Mouse (Mus musculus) urinary bladder, postnatal 4 days (tissue): ENCODE data around the gene Acly.

Source experiments
- DNase-seq, 2 experiments: peaks; one replicate each; pipeline ENCODE4 v3.0.0; 2021 to 2022; ENCODE audit warnings: low spot score in 2 of 2

The Acly gene

DNA sequence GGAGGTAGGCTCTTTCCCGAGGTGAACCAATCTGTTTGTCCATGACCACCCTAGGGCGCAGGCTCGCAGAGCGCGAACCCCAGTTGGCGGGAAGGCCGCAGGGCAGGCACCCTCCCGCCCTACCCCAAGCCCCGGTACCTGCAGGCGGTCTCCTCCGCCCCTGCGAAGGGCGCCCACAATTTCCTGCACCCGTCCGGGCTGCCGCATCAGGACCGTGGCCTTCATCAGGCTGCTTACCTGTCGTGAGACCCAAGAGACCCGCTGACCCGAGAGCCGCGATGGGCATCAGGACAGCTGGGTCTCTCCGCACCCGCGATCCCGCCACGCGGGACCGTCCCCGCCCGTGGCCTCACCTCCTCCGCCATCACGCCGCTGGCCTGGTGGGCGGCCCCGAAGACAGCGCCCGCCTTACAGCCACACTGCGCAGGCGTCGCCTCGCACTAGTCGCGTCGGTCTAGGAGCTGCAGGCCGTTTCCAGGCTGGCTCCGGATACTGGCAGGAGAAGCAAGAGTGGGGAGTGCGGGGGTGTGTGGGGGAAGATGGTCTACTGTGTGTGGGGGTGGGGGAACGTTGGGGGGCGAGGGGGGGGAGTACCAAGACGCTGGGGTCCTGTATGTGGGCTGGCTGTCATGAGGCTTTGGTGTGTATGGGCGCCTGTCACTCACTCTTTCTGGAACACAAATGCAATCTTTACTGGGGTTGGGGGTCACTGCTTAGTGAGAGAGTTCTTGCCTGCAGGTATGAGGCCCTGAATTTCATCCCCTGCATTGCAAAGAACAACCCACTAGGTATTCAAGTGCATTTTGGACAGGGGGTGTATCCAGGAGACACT lies 86.9 kb downstream of the Acly start:
- DNase-seq: peak; percentile 83 to 85

DNA sequence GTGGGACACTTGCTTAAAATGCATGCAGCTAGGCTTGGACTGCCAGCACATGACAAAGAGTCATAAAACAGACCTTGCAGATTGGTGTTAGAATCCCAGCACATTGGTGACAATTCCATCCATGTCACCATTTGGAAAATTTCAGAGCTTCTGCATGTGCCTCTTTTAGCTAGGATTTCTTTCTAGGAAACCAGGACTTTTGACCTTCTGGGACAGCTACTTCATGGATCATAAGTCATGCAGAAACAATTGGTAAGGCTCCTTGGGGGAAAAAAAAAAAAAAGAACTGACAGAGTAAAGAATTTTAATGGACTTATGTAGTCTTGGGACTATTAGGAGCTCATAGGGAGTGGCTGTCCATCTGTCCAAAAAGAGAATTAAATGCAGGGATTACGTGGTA lies 89.9 kb downstream of the Acly start:
- DNase-seq: no peak

DNA sequence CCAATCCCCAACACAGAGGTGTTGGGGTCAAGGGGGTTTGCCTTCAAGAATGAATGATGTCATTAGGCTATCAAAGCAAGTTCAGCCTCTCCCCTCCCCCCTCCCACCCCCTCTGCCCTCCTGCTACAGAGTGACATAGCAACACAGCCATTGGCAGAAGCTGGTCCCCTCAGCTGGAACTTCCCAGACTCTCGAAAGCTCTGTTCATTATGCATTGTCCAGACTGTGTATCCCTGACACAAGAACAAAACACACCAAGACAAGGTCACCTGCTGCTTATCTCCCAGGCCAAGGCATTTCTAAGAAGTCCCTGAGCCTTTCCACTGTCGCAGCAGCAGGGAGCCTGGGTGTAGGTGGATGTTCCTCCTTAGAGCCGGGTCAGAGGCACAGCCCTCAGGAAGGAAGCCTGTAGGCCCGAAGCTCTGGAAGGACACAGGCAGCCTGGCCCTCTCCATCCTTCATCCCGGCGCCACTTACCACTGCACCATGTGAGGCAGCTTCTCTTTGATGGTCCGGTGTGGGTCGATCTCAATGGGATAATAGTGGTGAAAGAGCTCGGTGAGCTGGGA lies 92.0 kb downstream of the Acly start:
- DNase-seq: no peak

DNA sequence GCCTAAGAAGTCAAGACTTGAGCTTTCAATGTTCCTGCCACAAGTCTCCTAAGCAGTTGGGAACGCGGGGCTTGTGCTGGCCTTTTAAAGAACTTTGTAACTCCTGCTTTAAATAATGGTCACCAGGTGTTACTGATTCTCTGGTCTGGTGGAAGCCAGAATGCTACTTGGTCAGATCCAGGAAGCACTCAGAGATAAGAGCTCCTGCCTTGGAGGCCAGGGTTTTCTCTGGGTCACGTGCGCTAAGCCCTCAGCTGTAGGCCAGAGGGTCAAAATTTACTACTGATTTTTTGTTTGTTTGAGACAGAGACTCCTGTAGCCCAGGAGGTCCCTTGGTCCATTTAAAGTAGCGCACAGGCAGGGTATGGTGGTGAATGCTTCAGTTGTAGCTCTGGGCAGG lies 95.8 kb downstream of the Acly start:
- no peak for DNase-seq

DNA sequence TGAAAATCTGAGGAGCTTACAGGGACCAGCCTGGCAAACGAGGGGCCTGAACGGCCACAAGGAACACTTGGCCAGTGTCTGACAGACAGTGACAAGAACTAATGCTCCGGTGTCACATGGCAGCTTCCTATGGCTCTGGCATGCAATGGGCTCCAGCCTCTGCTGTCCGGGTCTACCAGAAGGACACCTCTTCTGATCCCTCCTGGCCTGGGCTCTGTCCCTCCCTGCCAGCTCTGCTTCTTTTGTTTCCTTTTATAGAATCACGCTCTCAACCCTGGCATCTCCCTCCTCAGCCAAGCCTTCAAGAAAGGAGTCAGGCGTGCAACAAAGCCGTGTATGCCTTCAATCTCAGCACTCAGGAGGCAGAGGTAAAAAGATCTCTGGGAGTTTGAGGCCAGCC lies 97.7 kb downstream of the Acly start:
- no peak for DNase-seq

DNA sequence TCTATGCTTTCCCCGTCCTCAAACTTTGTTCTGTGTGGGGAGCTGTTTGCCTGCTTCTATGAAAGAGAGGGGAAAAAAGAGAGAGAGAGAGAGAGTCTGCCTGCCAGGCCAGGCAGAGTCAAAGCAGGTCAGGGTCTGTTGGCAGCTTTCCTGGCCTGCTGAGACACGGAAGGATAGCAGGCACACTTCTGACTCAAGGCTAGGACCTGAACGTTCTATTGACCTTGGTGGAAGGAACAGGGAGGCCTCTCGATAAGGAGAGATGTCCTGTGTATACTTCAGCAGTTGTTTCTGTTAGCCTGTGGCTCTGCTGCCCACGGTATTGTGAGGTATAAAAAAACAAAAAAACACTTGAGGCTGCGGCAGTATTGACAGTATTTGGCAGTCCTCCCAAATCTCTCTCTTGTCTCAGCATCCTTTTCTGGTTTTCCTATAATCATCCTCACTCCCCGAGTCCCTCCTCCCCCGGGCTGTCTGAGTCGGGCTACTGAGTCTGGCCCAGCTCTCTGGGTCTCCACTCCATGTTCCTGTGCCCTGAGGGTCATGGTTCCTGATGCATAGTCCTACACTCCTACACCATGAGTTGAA lies 99.1 kb downstream of the Acly start:
- DNase-seq: peak in 1 of 2 experiments; percentile 72

DNA sequence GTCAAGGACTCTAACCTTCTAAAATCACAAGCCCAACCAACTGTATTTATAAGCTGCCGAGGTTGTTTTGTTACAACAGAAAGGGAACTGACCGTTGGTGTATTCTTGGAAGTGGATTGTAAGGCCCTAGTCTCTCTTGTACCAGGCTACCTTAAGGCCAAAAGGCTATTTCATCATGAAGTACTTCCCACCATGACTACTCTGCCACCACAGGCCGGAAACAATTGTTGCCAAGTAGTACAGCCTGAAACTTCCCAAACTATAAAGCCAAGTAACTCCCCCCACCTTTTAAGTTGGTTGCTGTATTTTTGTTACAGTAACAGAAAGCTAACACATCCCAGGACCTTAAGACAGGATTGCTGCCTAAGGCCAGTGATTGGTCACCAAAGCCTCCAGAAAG lies 101.0 kb downstream of the Acly start:
- DNase-seq: no peak
